Mouse (Mus musculus) liver, embryonic 13.5 days (tissue): ENCODE measurements around the gene Mrpl22. TPM values are rescaled to one million over a fixed set of nuclear protein-coding genes. Genes with fewer than 3 reads are reported as not detected.
"Not testable (repeated sequence)": the region's sequence is repeated elsewhere in the genome, so short reads cannot be mapped to it uniquely, and the experiment has no call there.

Experiments
- ATAC-seq: fragments of 200-750 bp; cut with Nextera tagmentation; 2 replicates; pipeline ENCODE4 v1.8.0; 2017; ENCODE audit warnings: low read depth, mild to moderate bottlenecking, moderate number of reproducible peaks, moderate library complexity
- DNase-seq: peaks from one replicate; pipeline ENCODE4 v3.0.0; 2022
- H3K27ac ChIP-seq: fragments of 300-500 bp; sonication (generic); 2 replicates; pipeline ENCODE4 v1.5.1; 2015; ENCODE audit warnings: moderate library complexity, mild to moderate bottlenecking, inconsistent platforms
- H3K27me3 ChIP-seq: fragments of 300-500 bp; sonication (generic); 2 replicates; pipeline ENCODE4 v1.6.1; 2015; ENCODE audit warnings: mild to moderate bottlenecking, inconsistent platforms
- H3K36me3 ChIP-seq: fragments of 300-500 bp; sonication (generic); 2 replicates; pipeline ENCODE4 v1.6.1; 2015; ENCODE audit warnings: mild to moderate bottlenecking, inconsistent platforms
- H3K4me1 ChIP-seq: fragments of 300-500 bp; sonication (generic); replicated peaks from 2 replicates; pipeline ENCODE4 v1.6.1; 2015; ENCODE audit warnings: inconsistent platforms
- H3K4me2 ChIP-seq: fragments of 300-500 bp; sonication (generic); 2 replicates; pipeline ENCODE4 v1.6.1; 2015; ENCODE audit warnings: inconsistent platforms, mild to moderate bottlenecking, moderate library complexity
- H3K4me3 ChIP-seq: fragments of 300-500 bp; sonication (generic); replicated peaks from 2 replicates; pipeline ENCODE4 v1.5.1; 2015; ENCODE audit warnings: mild to moderate bottlenecking, inconsistent platforms
- H3K9ac ChIP-seq: fragments of 300-500 bp; sonication (generic); 2 replicates; pipeline ENCODE4 v1.6.1; 2015; ENCODE audit warnings: mild to moderate bottlenecking, inconsistent platforms
- H3K9me3 ChIP-seq: fragments of 300-500 bp; sonication (generic); replicated peaks from 2 replicates; pipeline ENCODE4 v1.6.1; 2016; ENCODE audit warnings: inconsistent platforms
- WGBS: fragments of 180-500 bp; shearing (Covaris S2); methylation state at CpG from one replicate; pipeline ENCODE4 v1.1.7; 2015; ENCODE audit not compliant: insufficient replicate concordance; 5-methylcytosine and 5-hydroxymethylcytosine counted together
- polyA plus RNA-seq: library from polyadenylated mRNA; unstranded; fragments of >200 nt; fragmentation: Nextera tagmentation; extraction: Ambion mirVana; gene quantifications from 2 replicates; pipeline ENCODE4 v1.2.1, GENCODE M21; 2015

Gene Mrpl22
- polyA plus RNA-seq, 1 experiment from 2014 or later: 134 TPM

DNA sequence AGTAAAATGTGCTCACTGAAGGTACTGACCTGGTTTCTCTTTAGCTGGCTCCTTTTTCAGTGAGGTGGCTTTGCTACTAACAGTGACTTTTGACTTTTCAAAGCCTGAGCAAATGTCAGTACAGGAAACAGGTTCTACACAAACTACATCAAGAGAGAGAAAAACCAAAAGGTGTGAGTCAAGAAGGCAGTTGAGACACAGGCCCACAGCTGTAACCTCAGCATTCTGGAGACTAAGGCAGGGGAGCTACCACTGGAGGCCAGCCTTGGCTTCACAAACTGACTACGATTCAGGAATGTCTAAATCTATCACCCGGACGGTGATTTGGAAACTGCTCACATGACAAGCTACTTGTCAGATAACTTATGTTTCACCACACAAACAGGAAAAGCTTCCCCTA is 32.0 kb upstream of the Mrpl22 start:
- H3K9ac ChIP-seq: no peak overlapping the region
- no peak for ATAC-seq
- H3K27me3 ChIP-seq: no peaks in the 10 kb centered on the region
- H3K27ac ChIP-seq: no peak overlapping the region
- no peaks in the 10 kb centered on the region for H3K4me1 ChIP-seq
- H3K36me3 ChIP-seq: peaks cover 93% of the 10 kb centered on the region
- 81% methylated on average over 3 of the region's 3 CpGs for WGBS
- DNase-seq: no peak
- no peak overlapping the region for H3K4me3 ChIP-seq
- no peak overlapping the region for H3K4me2 ChIP-seq
- H3K9me3 ChIP-seq: no peaks in the 10 kb centered on the region

DNA sequence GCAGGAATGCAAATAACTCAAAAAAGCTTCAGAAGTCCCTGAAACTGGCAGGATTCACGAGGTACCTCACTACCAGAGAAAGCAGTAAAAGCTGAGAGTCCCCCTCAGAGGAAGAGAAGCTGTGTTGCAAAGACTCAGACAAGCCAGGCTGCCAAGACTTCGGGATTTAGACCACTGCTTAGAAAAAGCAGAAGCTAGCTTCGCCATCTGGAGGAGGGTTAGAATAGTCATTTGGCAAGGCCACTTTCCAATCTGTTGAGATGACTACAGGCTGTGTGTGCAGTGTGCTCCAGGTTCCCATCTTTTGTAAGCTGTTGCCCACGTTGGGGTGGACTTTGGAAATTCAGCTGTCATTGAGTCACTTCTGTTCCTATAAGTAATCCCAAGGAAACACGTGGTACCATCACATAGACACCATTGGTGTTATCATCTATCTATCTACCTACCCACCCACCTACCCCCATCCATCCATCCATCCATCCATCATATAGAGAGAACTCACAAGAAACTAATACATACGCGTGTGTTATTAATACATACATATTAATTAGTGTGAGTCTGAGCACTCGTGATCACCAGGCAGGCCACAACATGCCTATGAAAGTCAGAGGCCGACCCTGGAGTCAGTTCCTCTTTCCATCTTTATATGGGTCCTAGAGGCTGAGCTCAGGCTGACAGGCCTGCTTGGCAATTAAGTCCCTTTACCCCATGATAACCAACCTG is 27.6 kb upstream of the Mrpl22 start:
- 73% methylated on average over 9 of the region's 9 CpGs for WGBS
- no peak for ATAC-seq

DNA sequence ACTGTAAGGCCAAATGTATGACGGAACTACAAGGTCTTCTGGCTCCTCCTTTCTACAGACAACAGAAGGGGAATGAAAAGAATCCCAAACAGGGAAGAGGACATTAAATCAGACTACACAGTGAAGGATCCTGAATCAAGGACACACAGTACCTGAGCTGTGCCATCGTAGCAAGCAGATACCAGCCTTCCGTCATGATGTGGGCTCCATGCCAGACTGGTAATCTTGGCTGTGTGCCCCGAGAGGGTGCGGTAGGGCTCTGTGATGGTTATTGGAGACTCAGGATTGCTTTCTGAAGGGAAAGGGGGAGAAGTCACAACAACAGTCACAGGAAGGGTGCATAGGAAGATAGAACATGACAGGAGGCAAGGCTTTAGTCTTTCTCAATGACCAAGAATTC is 25.2 kb upstream of the Mrpl22 start:
- Histone ChIP-seq H3K4me3 (no peak overlapping the region), H3K4me1 (no peaks in the 10 kb centered on the region), H3K4me2 (no peak overlapping the region), H3K9me3 (no peaks in the 10 kb centered on the region), H3K27ac (no peak overlapping the region), H3K27me3 (no peaks in the 10 kb centered on the region), H3K36me3 (peaks cover 92% of the 10 kb centered on the region), H3K9ac (no peak overlapping the region)
- ATAC-seq (no peak), DNase-seq (no peak)
- 89% methylated on average over 5 of the region's 5 CpGs for WGBS

More for the DNA sequence above, 27.6 kb upstream of the Mrpl22 start:
- Histone ChIP-seq H3K27me3 (no peaks in the 10 kb centered on the region), H3K36me3 (peaks cover 94% of the 10 kb centered on the region), H3K4me3 (no peak overlapping the region), H3K9me3 (no peaks in the 10 kb centered on the region), H3K27ac (no peak overlapping the region), H3K4me1 (no peaks in the 10 kb centered on the region), H3K4me2 (no peak overlapping the region), H3K9ac (no peak overlapping the region)
- DNase-seq: no peak

DNA sequence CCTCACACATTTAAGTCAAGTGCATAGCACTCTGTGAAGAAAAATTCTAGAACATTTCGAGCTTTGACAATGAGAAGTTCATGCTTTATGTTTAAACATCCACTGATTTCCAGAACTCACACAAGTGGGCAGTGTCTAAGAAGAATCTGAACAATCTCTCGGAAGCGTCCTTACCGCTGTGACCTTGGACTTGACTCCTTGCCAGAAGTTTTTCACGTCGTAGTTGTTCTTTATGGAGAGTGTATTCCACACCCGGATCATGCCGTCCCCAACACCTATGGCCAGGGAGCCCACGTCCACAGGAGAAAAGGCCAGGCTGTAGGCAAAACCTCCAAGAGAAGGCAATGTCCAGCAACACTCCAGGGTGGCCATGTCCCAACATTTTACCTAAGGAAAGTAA is 16.0 kb upstream of the Mrpl22 start:
- peaks cover 92% of the 10 kb centered on the region for H3K36me3 ChIP-seq
- no peak for DNase-seq
- H3K9ac ChIP-seq: no peak overlapping the region
- ATAC-seq: no peak
- no peak overlapping the region for H3K4me2 ChIP-seq
- H3K4me1 ChIP-seq: peaks cover 13% of the 10 kb centered on the region
- no peaks in the 10 kb centered on the region for H3K9me3 ChIP-seq
- no peaks in the 10 kb centered on the region for H3K27me3 ChIP-seq
- no peak overlapping the region for H3K27ac ChIP-seq
- 82% methylated on average over 9 of the region's 9 CpGs for WGBS
- H3K4me3 ChIP-seq: no peak overlapping the region

DNA sequence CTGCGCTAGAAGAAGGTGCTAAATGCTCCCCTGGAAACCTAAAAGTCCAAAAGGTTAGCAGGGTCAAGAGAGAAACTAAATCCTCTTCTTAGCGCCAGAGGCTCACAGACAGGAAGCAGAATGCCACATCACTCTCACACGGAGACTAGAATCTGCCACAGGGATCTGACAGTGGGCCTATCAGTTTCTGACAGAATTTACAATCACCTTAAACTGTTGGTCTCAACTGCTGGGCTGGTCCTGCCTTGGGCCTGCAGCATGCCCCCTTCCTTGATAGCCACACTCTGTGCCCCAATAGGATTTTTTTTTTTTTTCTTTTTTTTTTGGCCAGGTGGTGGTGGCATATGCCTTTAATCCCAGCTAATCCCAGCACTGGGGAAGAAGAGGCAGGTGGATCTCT is 14.6 kb upstream of the Mrpl22 start:
- no peak overlapping the region for H3K9ac ChIP-seq
- no peak overlapping the region for H3K27ac ChIP-seq
- H3K36me3 ChIP-seq: peaks cover 91% of the 10 kb centered on the region
- no peaks in the 10 kb centered on the region for H3K27me3 ChIP-seq
- no peaks in the 10 kb centered on the region for H3K9me3 ChIP-seq
- H3K4me2 ChIP-seq: no peak overlapping the region
- no peak for DNase-seq
- H3K4me1 ChIP-seq: peaks cover 13% of the 10 kb centered on the region
- no peak overlapping the region for H3K4me3 ChIP-seq
- peak; percentile 47; the same call in 1 of the 2 replicates for ATAC-seq
- 46% methylated on average over 3 of the region's 3 CpGs for WGBS

DNA sequence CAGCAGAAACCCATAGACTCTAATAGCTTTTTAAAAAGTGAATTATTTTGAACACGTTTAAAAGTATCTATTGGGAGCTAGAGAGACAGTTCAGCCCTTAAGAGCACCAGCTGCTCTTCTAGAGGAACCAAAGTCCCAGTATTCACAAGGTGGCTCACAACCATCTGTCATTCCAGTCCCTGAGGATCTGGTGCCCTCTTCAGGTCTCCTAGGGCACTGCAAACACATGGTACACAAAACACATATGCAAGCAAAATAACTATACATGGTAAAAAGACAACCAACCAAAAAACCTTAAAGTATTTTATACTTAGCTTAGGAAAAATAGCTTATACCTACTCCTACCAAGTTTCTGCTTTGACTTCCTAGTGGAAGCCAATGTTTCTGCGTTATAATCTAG is 6.4 kb upstream of the Mrpl22 start:
- Histone ChIP-seq H3K4me3 (no peak overlapping the region), H3K27me3 (no peaks in the 10 kb centered on the region), H3K27ac (no peak overlapping the region), H3K4me2 (no peak overlapping the region), H3K9ac (no peak overlapping the region), H3K4me1 (peaks cover 32% of the 10 kb centered on the region), H3K36me3 (peaks cover 63% of the 10 kb centered on the region), H3K9me3 (no peaks in the 10 kb centered on the region)
- no peak for DNase-seq
- ATAC-seq: no peak
- 87% methylated on average over 2 of the region's 2 CpGs for WGBS

DNA sequence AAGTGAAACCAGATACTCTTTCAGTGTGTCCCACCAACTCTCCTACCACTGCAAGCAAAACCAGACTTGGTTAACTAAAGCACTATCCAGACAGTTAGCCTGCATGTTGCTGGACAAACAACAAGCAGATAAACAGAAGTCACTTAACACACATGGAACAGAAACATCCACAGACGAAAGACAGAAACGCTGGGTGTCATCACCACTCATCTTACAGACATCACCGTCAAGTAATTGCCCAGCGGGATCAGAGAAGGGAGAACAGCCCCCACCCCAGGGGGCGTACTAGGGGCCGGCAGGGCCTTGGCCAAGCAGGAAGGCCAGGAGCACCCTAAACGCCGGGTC is 3.7 kb upstream of the Mrpl22 start:
- Histone ChIP-seq H3K4me1 (peaks cover 45% of the 10 kb centered on the region), H3K4me2 (peak overlapping the region; percentile 85), H3K4me3 (peak overlapping the region; percentile 96), H3K27me3 (no peaks in the 10 kb centered on the region), H3K36me3 (peaks cover 43% of the 10 kb centered on the region), H3K9ac (peak overlapping the region; percentile 91), H3K27ac (peak overlapping the region; percentile 75), H3K9me3 (no peaks in the 10 kb centered on the region)
- no peak for ATAC-seq
- DNase-seq: no peak
- under 1% methylated on average over 8 of the region's 8 CpGs for WGBS

DNA sequence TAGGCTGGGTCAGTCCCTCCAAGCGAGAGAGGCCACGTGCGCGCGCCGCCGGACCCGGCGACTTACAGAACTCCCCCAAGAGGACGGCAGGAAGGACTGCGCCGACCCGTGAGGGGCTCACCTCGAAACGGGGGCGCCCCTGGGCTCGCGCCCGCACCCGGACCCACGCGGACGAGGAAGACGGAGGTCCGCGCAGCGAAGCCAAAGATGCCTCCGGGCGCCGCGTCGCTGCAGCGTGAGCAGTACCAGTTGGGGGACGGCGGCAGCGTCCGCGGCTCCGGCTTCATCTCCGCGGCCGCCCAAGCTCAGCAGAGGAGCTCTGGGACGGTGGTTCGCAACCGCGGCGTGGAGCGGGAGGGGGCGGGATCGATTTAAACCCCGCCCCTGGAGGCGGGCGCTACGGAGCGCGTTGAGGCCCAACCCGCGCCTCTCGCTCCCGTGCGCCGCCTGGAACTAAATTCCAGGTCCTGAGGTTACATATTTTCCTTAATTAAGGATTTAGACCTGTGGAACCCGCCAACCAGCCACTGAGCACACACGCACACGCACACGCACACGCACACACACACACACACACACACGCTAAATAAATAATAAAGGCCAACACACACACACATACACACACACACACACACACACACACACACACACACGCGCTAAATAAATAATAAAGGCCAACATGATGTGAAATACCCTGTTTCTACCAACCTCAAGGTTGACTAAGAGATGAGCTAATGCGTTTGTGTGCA is 3.1 kb upstream of the Mrpl22 start, which contains the start of gene Gemin5:
Gemin5 (minus strand) TSS at position 373 of the 749 bp plus-strand sequence.
- 1% methylated on average over 71 of the region's 71 CpGs for WGBS
- H3K4me1 ChIP-seq: peaks cover 50% of the 10 kb centered on the region
- ATAC-seq (peak; percentile 73), DNase-seq (peak; percentile 76)
- H3K4me3 ChIP-seq: peak within 1 kb of the TSS; percentile 96
- peaks cover 43% of the 10 kb centered on the region for H3K36me3 ChIP-seq
- no peaks in the 10 kb centered on the region for H3K27me3 ChIP-seq
- no peaks in the 10 kb centered on the region for H3K9me3 ChIP-seq
- H3K9ac ChIP-seq: peak within 1 kb of the TSS; percentile 91
- peak within 1 kb of the TSS; percentile 85 for H3K4me2 ChIP-seq
- peak within 1 kb of the TSS; percentile 75 for H3K27ac ChIP-seq

DNA sequence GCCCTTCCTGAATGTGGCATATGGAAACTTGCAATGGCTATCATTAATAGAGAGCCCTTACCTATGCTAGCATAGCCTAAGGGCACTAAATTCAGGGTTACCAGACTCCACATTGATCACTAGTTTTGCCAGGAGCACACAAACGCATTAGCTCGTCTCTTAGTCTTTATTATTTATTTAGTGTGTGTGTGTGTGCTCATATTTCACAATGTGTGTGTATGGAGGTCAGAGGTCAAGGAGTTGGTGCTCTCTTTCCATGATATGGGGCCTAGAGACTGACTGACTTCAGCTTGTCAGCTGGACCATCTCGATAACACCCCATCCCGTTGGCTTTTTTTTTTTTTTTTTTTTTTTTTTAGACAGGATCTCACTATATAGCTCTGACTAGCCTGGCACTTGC is 1.8 kb upstream of the Mrpl22 start:
- H3K9ac ChIP-seq: no peak overlapping the region
- peaks cover 43% of the 10 kb centered on the region for H3K36me3 ChIP-seq
- peaks cover 62% of the 10 kb centered on the region for H3K4me1 ChIP-seq
- no peak overlapping the region for H3K4me2 ChIP-seq
- H3K4me3 ChIP-seq: no peak overlapping the region
- no peak for ATAC-seq
- DNase-seq: no peak
- peak overlapping the region; percentile 56; the same call in 1 of the 2 replicates for H3K27ac ChIP-seq
- WGBS: 65% methylated on average over 4 of the region's 4 CpGs
- no peaks in the 10 kb centered on the region for H3K27me3 ChIP-seq
- H3K9me3 ChIP-seq: no peaks in the 10 kb centered on the region

DNA sequence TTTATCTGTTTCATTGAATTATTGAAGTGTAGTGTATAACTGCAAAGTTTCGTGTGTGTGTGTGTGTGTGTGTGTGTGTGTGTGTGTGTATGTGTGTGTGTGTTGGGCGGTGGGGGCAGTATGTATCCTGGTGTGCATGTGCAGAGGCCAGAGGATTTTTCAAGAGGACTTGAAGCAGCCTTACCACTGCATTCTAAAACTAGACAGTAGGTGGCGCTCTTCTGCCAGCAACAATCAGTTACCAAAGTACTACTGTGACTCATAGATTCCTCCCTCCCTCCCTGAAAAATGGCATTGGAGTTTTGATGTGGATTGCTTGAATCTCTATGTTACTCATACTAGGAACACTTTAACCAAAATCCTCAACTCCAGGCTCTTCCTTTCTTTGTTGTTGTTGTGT is 8.1 kb downstream of the Mrpl22 start:
- Histone ChIP-seq H3K9me3 (no peaks in the 10 kb centered on the region), H3K36me3 (peaks cover 55% of the 10 kb centered on the region), H3K4me3 (no peak overlapping the region), H3K4me2 (no peak overlapping the region), H3K9ac (no peak overlapping the region), H3K27me3 (no peaks in the 10 kb centered on the region), H3K4me1 (0 out of 2 replicates have a peak, but pooled peaks cover 1% of the 10 kb centered on the region), H3K27ac (no peak overlapping the region)
- WGBS: 7% methylated on average over 3 of the region's 3 CpGs
- peak; percentile 63 for DNase-seq
- ATAC-seq: peak; percentile 58

DNA sequence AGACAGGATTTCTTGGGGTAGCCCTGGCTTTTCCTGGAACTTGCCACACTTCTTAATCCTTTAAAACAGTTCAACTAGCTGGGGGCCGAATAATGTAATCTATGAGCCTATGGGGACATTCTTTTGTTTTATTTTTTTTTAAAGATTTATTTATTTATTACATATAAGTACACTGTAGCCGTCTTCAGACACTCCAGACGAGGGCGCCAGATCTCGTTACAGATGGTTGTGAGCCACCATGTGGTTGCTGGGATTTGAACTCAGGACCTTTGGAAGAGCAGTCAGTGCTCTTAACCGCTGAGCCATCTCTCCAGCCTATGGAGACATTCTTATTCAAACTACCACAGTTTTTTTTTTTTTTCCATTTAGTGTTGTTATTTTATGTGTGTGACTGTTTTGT is 8.5 kb downstream of the Mrpl22 start:
- WGBS: 82% methylated on average over 6 of the region's 6 CpGs

More for the DNA sequence above, 8.5 kb downstream of the Mrpl22 start:
- H3K27me3 ChIP-seq, DNase-seq, H3K9ac ChIP-seq, H3K9me3 ChIP-seq, ATAC-seq, H3K4me2 ChIP-seq, H3K4me1 ChIP-seq, H3K27ac ChIP-seq, H3K4me3 ChIP-seq: not testable (repeated sequence)
- H3K36me3 ChIP-seq: peaks cover 51% of the 10 kb centered on the region
